Mouse (Mus musculus) lung, embryonic 16.5 days (tissue): ENCODE results near the gene Rara. TPM values are rescaled to one million over a fixed set of nuclear protein-coding genes. Genes with fewer than 3 reads are reported as not detected.

Source experiments
- ATAC-seq: fragments of 200-750 bp; cut with Nextera tagmentation; 2 replicates; pipeline ENCODE4 v1.8.0; 2017; ENCODE audit warnings: low read depth, mild to moderate bottlenecking, moderate library complexity
- H3K27ac ChIP-seq: fragments of 300-500 bp; sonication (generic); 2 replicates; pipeline ENCODE4 v1.5.1; 2014; ENCODE audit warnings: mild to moderate bottlenecking, control low read depth, low read length
- H3K27me3 ChIP-seq: fragments of 300-500 bp; sonication (generic); 2 replicates; pipeline ENCODE4 v1.6.1; 2014; ENCODE audit warnings: low read depth, low read length, mixed read lengths; ENCODE audit not compliant: control insufficient read depth, insufficient read depth
- H3K36me3 ChIP-seq: fragments of 300-500 bp; sonication (generic); 2 replicates; pipeline ENCODE4 v1.6.1; 2014; ENCODE audit warnings: low read length; ENCODE audit not compliant: control insufficient read depth, insufficient read depth
- H3K4me1 ChIP-seq: fragments of 300-500 bp; sonication (generic); replicated peaks from 2 replicates; pipeline ENCODE4 v1.6.1; 2014; ENCODE audit warnings: low read length, mixed read lengths; ENCODE audit not compliant: control insufficient read depth, insufficient read depth
- H3K4me2 ChIP-seq: fragments of 300-500 bp; sonication (generic); 2 replicates; pipeline ENCODE4 v1.6.1; 2014; ENCODE audit warnings: low read depth, low read length, control low read depth
- H3K4me3 ChIP-seq: fragments of 300-500 bp; sonication (generic); 2 replicates; pipeline ENCODE4 v1.5.1; 2014; ENCODE audit warnings: mild to moderate bottlenecking, low read length, control low read depth
- H3K9ac ChIP-seq: fragments of 300-500 bp; sonication (generic); 2 replicates; pipeline ENCODE4 v1.6.1; 2014; ENCODE audit warnings: low read length, control low read depth
- H3K9me3 ChIP-seq: fragments of 300-500 bp; sonication (generic); 2 replicates; pipeline ENCODE4 v1.6.1; 2016; ENCODE audit warnings: low read length; ENCODE audit not compliant: control insufficient read depth
- WGBS: fragments of 180-500 bp; shearing (Covaris S2); extraction: QIAGEN DNeasy Blood & Tissue Kit; methylation state at CpG from one replicate; pipeline ENCODE4 v1.1.7; 2014; 5-methylcytosine and 5-hydroxymethylcytosine counted together
- polyA plus RNA-seq: library from polyadenylated mRNA; unstranded; fragments of >200 nt; fragmentation: Nextera tagmentation; extraction: Ambion mirVana; gene quantifications from 2 replicates; pipeline ENCODE4 v1.2.1, GENCODE M21; 2015

Rara gene
- polyA plus RNA-seq, 1 experiment from 2014 or later, result 35.4 TPM

DNA sequence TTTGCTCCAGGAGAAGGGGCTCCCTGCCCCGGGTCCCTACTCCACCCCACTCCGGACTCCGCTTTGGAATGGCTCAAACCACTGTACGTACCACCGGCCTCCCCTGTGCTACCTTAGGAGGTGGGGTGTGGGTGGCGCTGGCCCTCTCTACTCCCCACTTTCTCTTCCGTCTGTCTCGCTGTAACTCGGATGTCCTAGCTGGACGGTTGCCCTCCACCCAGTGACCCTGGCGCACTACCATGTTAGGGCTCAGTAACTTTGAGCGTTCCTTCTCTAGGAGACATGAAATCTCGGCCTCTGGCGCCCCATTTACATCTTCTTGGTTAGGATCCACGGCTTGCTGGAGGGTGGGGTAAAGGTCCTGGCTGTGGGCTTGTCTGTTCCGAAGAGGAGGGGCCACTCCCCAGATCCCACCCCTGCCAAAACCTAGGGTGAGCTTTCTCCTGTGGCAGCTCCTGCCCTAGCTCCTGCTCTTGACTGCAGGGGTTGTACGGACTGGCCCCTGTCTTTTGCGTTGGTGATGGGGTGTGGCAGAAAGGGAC lies 33.5 kb downstream of the Rara start:
- H3K27me3 ChIP-seq, result no peaks in the 10 kb centered on the region
- WGBS, result 1% methylated on average over 18 of the region's 18 CpGs
- H3K9me3 ChIP-seq, result no peaks in the 10 kb centered on the region
- H3K9ac ChIP-seq, result peak overlapping the region; percentile 77
- H3K36me3 ChIP-seq, result no peaks in the 10 kb centered on the region; the same call in 1 of the 2 replicates
- H3K4me3 ChIP-seq, result peak overlapping the region; percentile 76
- H3K27ac ChIP-seq, result peak overlapping the region; percentile 93
- ATAC-seq, result no peak
- H3K4me1 ChIP-seq, result peaks cover 62% of the 10 kb centered on the region
- H3K4me2 ChIP-seq, result peak overlapping the region; percentile 100

DNA sequence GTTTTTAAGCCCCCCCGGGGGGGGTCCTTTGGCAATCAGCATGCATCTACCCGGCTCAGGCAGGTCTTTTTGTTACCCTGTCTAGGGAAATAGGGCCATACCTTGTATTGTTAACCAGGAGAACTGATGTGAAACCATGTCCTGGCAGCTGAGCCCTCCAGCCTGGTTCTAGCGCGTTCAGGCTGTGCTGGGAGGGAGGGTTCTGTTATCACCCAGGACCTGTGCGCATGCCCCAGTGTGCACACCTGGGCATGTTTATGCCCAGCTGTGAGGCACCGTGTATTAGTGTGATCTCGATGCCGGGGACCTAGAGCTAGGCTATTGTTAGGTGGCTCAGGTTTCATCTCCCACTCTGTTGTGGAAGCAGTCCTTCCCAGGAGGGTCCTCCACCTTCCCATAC lies 34.1 kb downstream of the Rara start:
- no peaks in the 10 kb centered on the region for H3K9me3 ChIP-seq
- H3K4me2 ChIP-seq, result peak overlapping the region; percentile 100
- peak overlapping the region; percentile 77 for H3K9ac ChIP-seq
- H3K36me3 ChIP-seq, result peaks cover 4% of the 10 kb centered on the region
- peak overlapping the region; percentile 76 for H3K4me3 ChIP-seq
- H3K27me3 ChIP-seq, result no peaks in the 10 kb centered on the region
- WGBS, result 6% methylated on average over 8 of the region's 8 CpGs
- H3K27ac ChIP-seq, result peak overlapping the region; percentile 4; the same call in 1 of the 2 replicates
- H3K4me1 ChIP-seq, result peaks cover 64% of the 10 kb centered on the region
- ATAC-seq, result no peak

DNA sequence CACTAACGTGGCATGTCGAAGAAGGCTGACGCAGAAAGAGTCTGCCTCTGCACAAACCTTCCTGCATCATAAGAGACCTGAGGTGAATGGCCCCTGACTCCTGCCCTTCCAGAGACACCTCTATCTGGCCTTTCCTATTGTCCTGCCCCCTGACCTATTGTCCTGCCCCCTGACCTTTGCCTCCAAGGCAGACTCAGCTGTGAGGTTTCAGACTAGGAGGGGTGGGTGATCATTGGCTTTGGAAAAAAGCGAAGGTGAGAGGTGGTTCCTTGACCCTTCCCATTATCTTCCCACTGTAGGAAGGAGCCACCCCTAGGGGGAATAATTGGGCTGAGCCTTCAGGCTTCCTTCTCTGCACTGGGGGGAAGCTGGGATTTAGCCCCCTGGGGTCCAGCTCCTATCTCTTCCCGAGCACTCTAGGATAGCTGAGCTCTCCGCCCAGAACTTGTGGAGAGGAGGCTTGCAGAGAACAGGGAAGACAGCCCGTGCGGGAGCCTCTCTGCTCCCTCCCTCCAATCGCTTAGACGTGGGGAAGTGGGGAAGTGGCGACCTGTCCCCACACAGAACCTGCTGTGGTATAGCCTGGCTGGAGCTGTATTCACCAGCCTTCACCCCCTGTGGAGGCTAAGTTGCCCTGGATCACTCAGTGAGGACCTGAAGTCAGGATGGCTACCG lies 34.9 kb downstream of the Rara start:
- H3K4me1 ChIP-seq, result peaks cover 72% of the 10 kb centered on the region
- H3K36me3 ChIP-seq, result peaks cover 11% of the 10 kb centered on the region
- H3K4me2 ChIP-seq, result peak overlapping the region; percentile 100
- H3K9me3 ChIP-seq, result no peaks in the 10 kb centered on the region
- ATAC-seq, result no peak
- peak overlapping the region; percentile 95 for H3K27ac ChIP-seq
- H3K27me3 ChIP-seq, result no peaks in the 10 kb centered on the region
- H3K4me3 ChIP-seq, result peak overlapping the region; percentile 76
- H3K9ac ChIP-seq, result peak overlapping the region; percentile 57
- 12% methylated on average over 12 of the region's 12 CpGs for WGBS

DNA sequence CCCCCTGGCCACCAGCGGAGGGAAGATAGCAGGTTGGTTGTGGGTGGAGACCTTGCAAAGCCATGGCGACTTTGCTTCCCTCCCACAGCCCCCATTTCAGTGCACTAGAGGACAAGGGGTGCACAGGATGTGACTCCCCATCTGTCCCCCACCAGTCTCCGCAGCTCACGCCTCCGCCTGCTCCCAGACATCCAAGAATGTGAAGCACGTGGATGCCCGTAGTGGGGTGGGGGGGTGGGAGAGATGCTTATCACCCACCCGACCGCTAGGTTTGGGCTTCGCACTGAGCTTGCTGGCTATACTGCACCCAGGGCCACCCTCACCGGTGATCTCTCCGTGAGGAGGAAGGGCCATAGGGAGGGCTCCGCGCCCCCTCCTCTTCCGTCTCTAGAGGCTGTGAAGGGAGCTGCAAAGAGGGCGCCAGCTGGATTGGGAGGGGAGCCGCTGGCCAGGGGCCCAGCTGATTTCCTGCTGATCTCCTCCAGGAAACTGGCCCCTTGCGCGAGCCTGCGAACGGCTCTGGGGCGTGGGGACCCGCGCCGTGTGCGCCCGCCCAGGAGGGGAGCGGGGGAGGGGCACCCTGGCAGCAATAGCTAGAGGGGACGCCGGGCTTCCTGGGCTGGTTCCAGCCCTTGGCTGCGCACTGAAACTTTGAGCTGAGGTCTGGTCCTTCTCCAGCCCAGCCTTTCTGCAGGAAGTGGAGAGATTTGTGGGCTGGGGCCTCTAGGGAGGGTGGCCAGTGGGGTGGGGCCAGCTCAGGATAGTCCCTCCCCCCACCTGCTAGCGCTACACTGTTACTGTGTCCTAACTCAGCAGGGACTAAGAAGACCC lies 35.8 kb downstream of the Rara start:
- Histone ChIP-seq H3K9ac (peak overlapping the region; percentile 57), H3K9me3 (no peaks in the 10 kb centered on the region), H3K4me3 (peak overlapping the region; percentile 76), H3K36me3 (peaks cover 12% of the 10 kb centered on the region), H3K4me1 (peaks cover 80% of the 10 kb centered on the region), H3K27ac (peak overlapping the region; percentile 95), H3K4me2 (peak overlapping the region; percentile 100), H3K27me3 (no peaks in the 10 kb centered on the region)
- 0% methylated on average over 29 of the region's 32 CpGs for WGBS
- peak; percentile 88 for ATAC-seq

DNA sequence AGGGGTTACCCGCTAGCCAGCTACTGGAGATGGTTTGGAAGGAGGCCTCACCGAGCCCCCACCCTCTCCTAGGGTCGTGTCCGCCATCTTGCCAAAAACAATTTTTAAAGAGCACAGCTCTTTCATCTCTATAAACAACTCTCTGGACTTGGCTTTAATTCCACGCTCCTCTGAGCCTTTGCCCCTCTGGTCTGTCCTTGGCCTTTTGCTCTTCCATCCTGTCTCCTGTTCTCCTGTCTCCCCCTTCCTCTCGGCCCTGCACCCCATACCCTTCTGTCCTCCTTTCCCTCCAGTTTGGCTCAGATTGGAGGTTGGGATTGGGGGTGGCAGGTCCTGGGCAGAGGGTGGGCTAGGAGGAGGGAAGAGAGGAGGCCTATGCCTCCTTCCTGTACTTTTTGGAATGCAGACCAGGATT lies 36.6 kb downstream of the Rara start:
- H3K4me1 ChIP-seq, result peaks cover 83% of the 10 kb centered on the region
- H3K27me3 ChIP-seq, result no peaks in the 10 kb centered on the region
- H3K27ac ChIP-seq, result peak overlapping the region; percentile 95
- no peaks in the 10 kb centered on the region for H3K9me3 ChIP-seq
- peaks cover 12% of the 10 kb centered on the region for H3K36me3 ChIP-seq
- H3K9ac ChIP-seq, result peak overlapping the region; percentile 57
- H3K4me3 ChIP-seq, result peak overlapping the region; percentile 76
- WGBS, result 4% methylated on average over 6 of the region's 6 CpGs
- H3K4me2 ChIP-seq, result peak overlapping the region; percentile 100
- no peak for ATAC-seq

DNA sequence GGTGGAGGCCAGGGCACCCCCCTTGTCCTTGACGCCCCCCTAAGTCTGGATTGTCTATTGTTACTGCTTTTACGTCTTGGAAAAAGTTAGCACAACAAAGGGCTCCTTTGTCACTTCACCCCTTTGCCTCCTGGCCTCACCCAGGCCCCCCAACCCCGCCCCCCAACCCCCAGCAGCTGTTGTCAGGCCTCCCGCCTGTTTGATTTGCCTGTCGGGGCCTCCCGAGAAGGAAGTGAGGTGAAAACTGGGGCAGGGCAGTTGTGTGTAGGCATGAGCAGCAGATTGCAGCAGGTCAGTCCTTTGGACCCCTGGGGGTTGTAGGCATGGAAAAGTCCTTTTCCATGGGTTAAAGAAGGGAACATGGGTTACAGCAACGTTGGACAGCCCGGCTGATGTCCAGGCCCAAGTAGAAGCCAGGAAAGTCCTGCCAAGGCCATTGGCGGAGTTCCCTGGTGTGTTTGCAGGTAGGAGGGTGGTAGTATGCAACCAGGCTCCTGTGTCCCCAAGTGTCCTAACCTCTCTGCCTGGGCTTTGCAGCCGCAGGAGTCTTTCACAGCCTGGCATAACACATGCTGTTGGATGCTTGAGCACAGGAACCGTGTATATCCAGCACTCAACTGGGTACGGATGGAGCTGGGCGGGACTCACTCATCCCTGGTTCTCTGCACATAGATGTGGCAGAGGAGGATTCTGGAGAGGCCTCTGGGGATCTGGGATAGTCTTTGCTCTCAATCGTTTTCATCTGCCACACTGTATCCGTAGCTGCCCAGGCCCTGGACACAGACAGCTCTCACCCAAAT lies 37.2 kb downstream of the Rara start:
- Histone ChIP-seq H3K27me3 (no peaks in the 10 kb centered on the region), H3K9ac (peak overlapping the region; percentile 57), H3K9me3 (no peaks in the 10 kb centered on the region), H3K27ac (peak overlapping the region; percentile 95), H3K4me2 (peak overlapping the region; percentile 100), H3K4me3 (peak overlapping the region; percentile 76), H3K4me1 (peaks cover 83% of the 10 kb centered on the region), H3K36me3 (peaks cover 12% of the 10 kb centered on the region)
- ATAC-seq, result no peak
- 16% methylated on average over 15 of the region's 15 CpGs for WGBS

DNA sequence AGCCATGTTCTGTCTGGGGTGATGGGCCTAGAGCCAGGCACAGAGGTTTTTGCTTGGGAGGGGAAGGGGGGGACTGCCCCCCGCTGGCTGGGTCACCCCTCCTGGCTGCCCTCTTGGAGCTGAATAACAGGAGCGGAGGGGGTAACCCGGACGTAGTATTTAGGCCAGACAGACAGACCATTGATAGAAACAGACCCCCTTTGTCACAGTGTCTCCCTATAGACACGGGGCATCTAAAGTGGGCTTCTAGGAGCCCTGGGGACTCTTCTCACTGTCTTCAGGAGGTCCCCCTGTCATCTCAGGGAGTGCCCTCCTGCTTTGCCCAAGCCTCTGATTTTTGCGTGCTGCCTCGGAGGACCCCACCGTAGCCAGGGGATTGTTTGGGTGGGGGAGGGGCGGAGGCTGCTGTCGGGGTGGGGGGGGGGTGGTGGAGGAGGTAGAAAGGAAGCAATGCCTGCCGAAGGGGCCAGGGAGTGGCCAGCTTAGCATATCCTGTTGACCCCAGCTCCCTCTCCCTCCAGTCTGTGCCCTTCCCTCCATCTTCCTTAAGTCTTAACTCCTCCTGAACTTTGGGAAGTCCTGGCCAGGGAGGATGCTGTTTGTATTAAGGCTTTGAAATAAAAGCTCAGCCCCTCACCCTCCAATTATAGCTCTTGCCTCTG lies 37.9 kb downstream of the Rara start:
- peaks cover 20% of the 10 kb centered on the region for H3K36me3 ChIP-seq
- H3K4me2 ChIP-seq, result peak overlapping the region; percentile 100
- peaks cover 87% of the 10 kb centered on the region for H3K4me1 ChIP-seq
- ATAC-seq, result no peak
- no peaks in the 10 kb centered on the region for H3K9me3 ChIP-seq
- 9% methylated on average over 11 of the region's 11 CpGs for WGBS
- peak overlapping the region; percentile 95 for H3K27ac ChIP-seq
- peak overlapping the region; percentile 57 for H3K9ac ChIP-seq
- H3K27me3 ChIP-seq, result no peaks in the 10 kb centered on the region
- H3K4me3 ChIP-seq, result peak overlapping the region; percentile 76

DNA sequence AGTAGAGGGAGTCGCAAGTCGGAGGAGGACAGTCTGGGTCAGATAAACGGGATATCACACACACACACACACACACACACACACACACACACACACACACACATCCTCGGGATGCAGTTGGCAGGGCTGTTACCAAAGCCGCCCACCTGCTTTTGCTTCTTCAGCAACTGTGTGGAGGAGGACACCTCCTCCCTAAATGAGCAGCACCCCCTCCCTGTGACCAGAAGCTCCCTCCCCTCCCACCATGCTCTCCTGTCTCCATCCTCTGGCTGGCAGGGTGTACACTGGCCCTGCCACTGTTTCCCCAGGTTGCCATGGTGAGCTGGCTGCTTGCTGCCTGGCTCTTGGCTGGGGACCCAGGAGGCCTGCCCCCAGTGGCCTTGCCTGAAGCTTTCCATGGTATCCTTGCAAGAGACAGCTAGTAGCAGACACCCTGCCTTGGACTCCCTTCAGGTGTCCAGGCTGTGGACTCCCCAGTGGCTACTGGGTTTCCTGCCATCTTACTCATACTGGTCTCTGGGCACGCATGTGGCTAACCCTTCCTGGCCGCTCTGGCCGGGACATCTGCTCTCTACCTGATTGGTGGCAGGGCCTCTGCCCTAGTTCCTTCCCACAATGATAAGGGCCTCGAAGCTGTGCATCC lies 39.0 kb downstream of the Rara start:
- Histone ChIP-seq H3K9me3 (no peaks in the 10 kb centered on the region), H3K4me1 (peaks cover 94% of the 10 kb centered on the region), H3K36me3 (peaks cover 26% of the 10 kb centered on the region), H3K27me3 (no peaks in the 10 kb centered on the region), H3K4me2 (peak overlapping the region; percentile 20; the same call in 1 of the 2 replicates), H3K9ac (no peak overlapping the region), H3K27ac (no peak overlapping the region), H3K4me3 (no peak overlapping the region)
- 48% methylated on average over 9 of the region's 9 CpGs for WGBS
- no peak for ATAC-seq
